Mouse (Mus musculus): ENCODE measurements around the gene Tmem30b. TPM values are rescaled to one million over a fixed set of nuclear protein-coding genes. Genes with fewer than 3 reads are reported as not detected.

Tmem30b gene
- total RNA-seq, 1 experiment: 3.4 TPM

GRCm38 (mm10) chr12:73517768-73518167 is 28.4 kb downstream of the Tmem30b start:
- Histone ChIP-seq H3K9ac (ENCODE audit: insufficient read depth, low read depth, low read length, poor library complexity, severe bottlenecking) (no peak overlapping the region), H3K27ac (ENCODE audit: insufficient read depth, low read depth, low read length, poor library complexity, severe bottlenecking) (no peak overlapping the region), H3K36me3 (ENCODE audit: control insufficient read depth, insufficient read depth, low read length, poor library complexity, severe bottlenecking) (no peaks in the 10 kb centered on the region), H3K9me3 (ENCODE audit: control insufficient read depth, insufficient read depth, low read depth, low read length) (no peaks in the 10 kb centered on the region), H3K4me3 (ENCODE audit: insufficient read depth in 1 of 2, low read depth in 1 of 2, low read length in 2 of 2, poor library complexity in 1 of 2, severe bottlenecking in 1 of 2) (no peak overlapping the region), H3K4me1 (ENCODE audit: control insufficient read depth in 2 of 2, insufficient read depth in 2 of 2, low read length in 2 of 2, poor library complexity in 1 of 2) (peaks cover 0 to 3% of the 10 kb centered on the region in 2 experiments; a peak in 1 of 4 replicates)
- DNase-seq (ENCODE audit: low read depth, low spot score): no peak
- in situ Hi-C loops (cut with MboI; ENCODE audit: low sequenced_read_pairs in 2 of 2, unreplicated experiment in 2 of 2): no loop called here
- TF ChIP-seq CHD2 (IDR thresholded peaks at IDR 0.05; ENCODE audit: low read depth, low read length): no peak
- no peak for TF ChIP-seq MAFK (IDR thresholded peaks at IDR 0.05; ENCODE audit: insufficient read depth, low read depth, low read length)
- TF ChIP-seq ZC3H11A (IDR thresholded peaks at IDR 0.05; ENCODE audit: borderline replicate concordance, low read depth, low read length): no peak
- TF ChIP-seq ZNF384 (IDR thresholded peaks at IDR 0.05; ENCODE audit: low read depth, low read length): no peak
- no peak for TF ChIP-seq HCFC1 (IDR thresholded peaks at IDR 0.05; ENCODE audit: borderline replicate concordance, insufficient read depth, low read length)

DNA sequence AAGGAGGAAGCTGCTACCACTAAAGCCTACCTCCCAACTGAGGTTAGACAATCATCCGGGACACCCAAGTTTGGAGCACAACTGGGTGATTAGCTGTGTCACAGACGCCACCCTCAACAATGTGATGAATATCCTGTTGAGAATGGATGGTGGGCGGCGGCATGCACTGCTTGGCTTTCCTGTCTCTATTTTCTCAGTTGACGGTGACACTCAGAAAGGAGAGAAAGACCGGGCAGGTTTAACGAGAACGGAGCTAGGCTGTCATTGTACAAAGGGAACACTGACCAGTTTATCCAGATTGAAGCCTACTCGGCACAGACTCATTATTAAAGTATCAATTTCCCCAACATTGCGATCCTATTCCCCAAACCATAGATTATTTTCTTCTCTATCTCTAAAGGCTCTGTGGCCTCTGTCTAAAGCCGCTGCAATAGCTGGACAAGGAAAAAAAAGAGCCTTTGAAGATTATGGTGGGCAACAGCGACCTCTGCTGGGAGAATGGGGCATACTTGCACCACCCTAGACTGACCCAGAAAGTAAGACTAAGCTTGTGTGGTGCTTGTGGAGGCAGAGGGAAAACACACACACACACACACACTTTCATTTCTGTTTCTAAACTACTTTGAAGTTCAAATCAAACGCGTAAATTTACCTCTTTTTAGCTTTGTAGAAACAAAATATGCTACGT is 29.0 kb downstream of the Tmem30b start:
- in situ Hi-C loops (cut with MboI; ENCODE audit: low sequenced_read_pairs in 2 of 2, unreplicated experiment in 2 of 2): no loop called here
- no peaks in the 10 kb centered on the region for H3K36me3 ChIP-seq (ENCODE audit: control insufficient read depth, insufficient read depth, low read length, poor library complexity, severe bottlenecking)
- no peak overlapping the region for H3K27ac ChIP-seq (ENCODE audit: insufficient read depth, low read depth, low read length, poor library complexity, severe bottlenecking)
- H3K9ac ChIP-seq (ENCODE audit: insufficient read depth, low read depth, low read length, poor library complexity, severe bottlenecking): no peak overlapping the region
- peak; percentile 71 for DNase-seq (ENCODE audit: low read depth, low spot score)
- no peaks in the 10 kb centered on the region for H3K9me3 ChIP-seq (ENCODE audit: control insufficient read depth, insufficient read depth, low read depth, low read length)
- peaks cover 0 to 3% of the 10 kb centered on the region in 2 experiments; a peak in 1 of 4 replicates for H3K4me1 ChIP-seq (ENCODE audit: control insufficient read depth in 2 of 2, insufficient read depth in 2 of 2, low read length in 2 of 2, poor library complexity in 1 of 2)
- peak overlapping the region; percentile 13 to 29; a peak in 3 of 4 replicates for H3K4me3 ChIP-seq (ENCODE audit: insufficient read depth in 1 of 2, low read depth in 1 of 2, low read length in 2 of 2, poor library complexity in 1 of 2, severe bottlenecking in 1 of 2)
- peak; percentile 60; the same call in 1 of the 2 replicates for TF ChIP-seq ZC3H11A (IDR thresholded peaks at IDR 0.05; ENCODE audit: borderline replicate concordance, low read depth, low read length)
- TF ChIP-seq ZNF384 (IDR thresholded peaks at IDR 0.05; ENCODE audit: low read depth, low read length): peak; percentile 88
- TF ChIP-seq MAFK (IDR thresholded peaks at IDR 0.05; ENCODE audit: insufficient read depth, low read depth, low read length): no peak
- no peak for TF ChIP-seq HCFC1 (IDR thresholded peaks at IDR 0.05; ENCODE audit: borderline replicate concordance, insufficient read depth, low read length)
- TF ChIP-seq CHD2 (IDR thresholded peaks at IDR 0.05; ENCODE audit: low read depth, low read length): no peak

GRCm38 (mm10) chr12:73516516-73516915 is 29.7 kb downstream of the Tmem30b start:
- TF ChIP-seq ZNF384 (IDR thresholded peaks at IDR 0.05; ENCODE audit: low read depth, low read length) (no peak), MAFK (IDR thresholded peaks at IDR 0.05; ENCODE audit: insufficient read depth, low read depth, low read length) (no peak), CHD2 (IDR thresholded peaks at IDR 0.05; ENCODE audit: low read depth, low read length) (no peak), HCFC1 (IDR thresholded peaks at IDR 0.05; ENCODE audit: borderline replicate concordance, insufficient read depth, low read length) (no peak), ZC3H11A (IDR thresholded peaks at IDR 0.05; ENCODE audit: borderline replicate concordance, low read depth, low read length) (no peak)
- DNase-seq (ENCODE audit: low read depth, low spot score): no peak
- H3K36me3 ChIP-seq (ENCODE audit: control insufficient read depth, insufficient read depth, low read length, poor library complexity, severe bottlenecking): no peaks in the 10 kb centered on the region
- no peak overlapping the region for H3K27ac ChIP-seq (ENCODE audit: insufficient read depth, low read depth, low read length, poor library complexity, severe bottlenecking)
- peak overlapping the region; percentile 13 to 29; a peak in 3 of 4 replicates for H3K4me3 ChIP-seq (ENCODE audit: insufficient read depth in 1 of 2, low read depth in 1 of 2, low read length in 2 of 2, poor library complexity in 1 of 2, severe bottlenecking in 1 of 2)
- H3K4me1 ChIP-seq (ENCODE audit: control insufficient read depth in 2 of 2, insufficient read depth in 2 of 2, low read length in 2 of 2, poor library complexity in 1 of 2): peaks cover 0 to 3% of the 10 kb centered on the region in 2 experiments; a peak in 1 of 4 replicates
- H3K9ac ChIP-seq (ENCODE audit: insufficient read depth, low read depth, low read length, poor library complexity, severe bottlenecking): no peak overlapping the region
- H3K9me3 ChIP-seq (ENCODE audit: control insufficient read depth, insufficient read depth, low read depth, low read length): no peaks in the 10 kb centered on the region
- in situ Hi-C loops (cut with MboI; ENCODE audit: low sequenced_read_pairs in 2 of 2, unreplicated experiment in 2 of 2): no loop called here

GRCm38 (mm10) chr12:73514722-73515121 is 31.5 kb downstream of the Tmem30b start:
- no peak overlapping the region for H3K27ac ChIP-seq (ENCODE audit: insufficient read depth, low read depth, low read length, poor library complexity, severe bottlenecking)
- H3K9me3 ChIP-seq (ENCODE audit: control insufficient read depth, insufficient read depth, low read depth, low read length): no peaks in the 10 kb centered on the region
- no peak overlapping the region for H3K9ac ChIP-seq (ENCODE audit: insufficient read depth, low read depth, low read length, poor library complexity, severe bottlenecking)
- no peak for DNase-seq (ENCODE audit: low read depth, low spot score)
- H3K4me1 ChIP-seq (ENCODE audit: control insufficient read depth in 2 of 2, insufficient read depth in 2 of 2, low read length in 2 of 2, poor library complexity in 1 of 2): peaks cover 0 to 3% of the 10 kb centered on the region in 2 experiments; a peak in 1 of 4 replicates
- in situ Hi-C loops (cut with MboI; ENCODE audit: low sequenced_read_pairs in 2 of 2, unreplicated experiment in 2 of 2): no loop called here
- TF ChIP-seq HCFC1 (IDR thresholded peaks at IDR 0.05; ENCODE audit: borderline replicate concordance, insufficient read depth, low read length) (no peak), MAFK (IDR thresholded peaks at IDR 0.05; ENCODE audit: insufficient read depth, low read depth, low read length) (no peak), ZNF384 (IDR thresholded peaks at IDR 0.05; ENCODE audit: low read depth, low read length) (no peak)
- H3K4me3 ChIP-seq (ENCODE audit: insufficient read depth in 1 of 2, low read depth in 1 of 2, low read length in 2 of 2, poor library complexity in 1 of 2, severe bottlenecking in 1 of 2): no peak overlapping the region
- no peaks in the 10 kb centered on the region for H3K36me3 ChIP-seq (ENCODE audit: control insufficient read depth, insufficient read depth, low read length, poor library complexity, severe bottlenecking)
